Mouse (Mus musculus) right cerebral cortex, postnatal 10 days (tissue): ENCODE data around the gene Tvp23a.

Experiments
- DNase-seq, 2 experiments: peaks; one replicate each; pipeline ENCODE4 v3.0.0; 2021; ENCODE audit warnings: low spot score in 2 of 2

Gene Tvp23a

GRCm38 (mm10) chr16:10453872-10454582 lies 6.9 kb upstream of the Tvp23a start:
- DNase-seq: no peak

- DNase-seq: peak; percentile 93 to 94
Observed at GRCm38 (mm10) chr16:10452445-10452896, 5.3 kb upstream of the Tvp23a start.

- no peak for DNase-seq
Observed at GRCm38 (mm10) chr16:10451906-10452305, 4.7 kb upstream of the Tvp23a start.

GRCm38 (mm10) chr16:10448931-10449330 lies 1.8 kb upstream of the Tvp23a start:
- no peak for DNase-seq

GRCm38 (mm10) chr16:10447781-10448180 lies 619 bp upstream of the Tvp23a start:
- no peak for DNase-seq

GRCm38 (mm10) chr16:10446573-10447263 lies 444 bp downstream of the Tvp23a start:
- no peak for DNase-seq

- no peak for DNase-seq
Observed at GRCm38 (mm10) chr16:10443723-10444122, 3.4 kb downstream of the Tvp23a start.

- no peak for DNase-seq
Observed at GRCm38 (mm10) chr16:10441761-10442160, 5.4 kb downstream of the Tvp23a start.

GRCm38 (mm10) chr16:10441328-10441727 lies 5.8 kb downstream of the Tvp23a start:
- no peak for DNase-seq

GRCm38 (mm10) chr16:10438055-10438454 lies 9.1 kb downstream of the Tvp23a start:
- no peak for DNase-seq

- no peak for DNase-seq
Observed at GRCm38 (mm10) chr16:10436166-10436565, 11.0 kb downstream of the Tvp23a start.

- DNase-seq: no peak
Observed at GRCm38 (mm10) chr16:10433344-10433743, 13.8 kb downstream of the Tvp23a start.

- DNase-seq: no peak
Observed at GRCm38 (mm10) chr16:10432387-10432786, 14.8 kb downstream of the Tvp23a start.

GRCm38 (mm10) chr16:10431911-10432310 lies 15.3 kb downstream of the Tvp23a start:
- DNase-seq: no peak

- no peak for DNase-seq
Observed at GRCm38 (mm10) chr16:10420447-10421054, 26.6 kb downstream of the Tvp23a start.

- no peak for DNase-seq
Observed at GRCm38 (mm10) chr16:10417723-10418259, 29.4 kb downstream of the Tvp23a start.

GRCm38 (mm10) chr16:10416866-10417265 lies 30.3 kb downstream of the Tvp23a start:
- DNase-seq: no peak

- DNase-seq: peak; percentile 48 to 65
Observed at GRCm38 (mm10) chr16:10415976-10416375, 31.2 kb downstream of the Tvp23a start.

- DNase-seq: peak; percentile 95 to 96
Observed at GRCm38 (mm10) chr16:10411764-10412746, 35.1 kb downstream of the Tvp23a start, which contains the start of gene Nubp1. Nubp1 (plus strand) TSS chr16:10411948.

- peak; percentile 84 to 88 for DNase-seq
Observed at GRCm38 (mm10) chr16:10399160-10399559, 48.0 kb downstream of the Tvp23a start.

GRCm38 (mm10) chr16:10398755-10399154 lies 48.4 kb downstream of the Tvp23a start:
- DNase-seq: no peak
